Mouse (Mus musculus): ENCODE data around the gene Slc30a10. TPM values are rescaled to one million over a fixed set of nuclear protein-coding genes. Genes with fewer than 3 reads are reported as not detected.

The Slc30a10 gene
- 1 to 10 TPM; 8.7 to 9.7 TPM for total RNA-seq (2021)

DNA sequence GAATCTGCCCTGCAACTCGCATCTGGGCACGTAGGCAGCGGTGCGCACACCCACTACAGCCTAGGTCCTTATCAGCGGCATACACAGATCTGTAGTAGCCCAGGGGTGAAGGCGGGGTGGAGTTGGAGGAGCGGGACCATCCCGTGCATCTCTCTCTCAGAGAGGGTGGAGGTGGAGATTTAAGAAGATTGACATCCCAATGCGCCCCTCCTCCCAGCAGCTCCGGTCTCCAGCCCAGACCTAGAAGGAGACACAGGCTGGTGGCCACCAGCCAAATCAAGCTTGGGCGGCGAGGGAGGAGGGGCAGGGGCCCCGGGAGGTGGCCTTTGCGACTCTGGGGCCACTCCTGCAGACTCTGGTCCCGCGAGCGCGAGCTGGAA is at the start of gene Slc30a10:
Slc30a10 (plus strand) TSS at position 274 of the 380 bp plus-strand sequence.
- DNase-seq, result peak; percentile 57 to 58

GRCm38 (mm10) chr1:185405921-185406320 is 48.7 kb upstream of the Slc30a10 start:
- no peak for DNase-seq

GRCm38 (mm10) chr1:185409831-185410230 is 44.8 kb upstream of the Slc30a10 start:
- no peak for DNase-seq

DNA sequence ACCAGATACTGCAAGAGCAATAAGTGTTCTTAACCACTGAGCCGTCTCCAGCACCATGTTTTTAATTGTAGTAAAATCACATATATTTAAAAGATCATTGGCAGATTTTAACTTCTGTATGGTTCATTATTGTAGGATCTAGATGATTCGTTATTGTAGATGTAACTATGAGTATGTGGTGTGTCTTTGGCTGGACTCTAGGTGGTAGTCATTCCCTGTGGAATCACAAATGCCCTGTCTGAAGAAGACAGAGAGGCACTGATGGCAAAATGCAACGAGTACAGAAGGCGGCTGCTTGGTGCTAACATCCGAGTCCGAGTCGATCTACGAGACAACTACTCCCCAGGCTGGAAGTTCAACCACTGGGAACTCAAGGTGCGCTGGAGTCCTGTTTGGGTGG is 36.6 kb upstream of the Slc30a10 start:
- no peak for DNase-seq

DNA sequence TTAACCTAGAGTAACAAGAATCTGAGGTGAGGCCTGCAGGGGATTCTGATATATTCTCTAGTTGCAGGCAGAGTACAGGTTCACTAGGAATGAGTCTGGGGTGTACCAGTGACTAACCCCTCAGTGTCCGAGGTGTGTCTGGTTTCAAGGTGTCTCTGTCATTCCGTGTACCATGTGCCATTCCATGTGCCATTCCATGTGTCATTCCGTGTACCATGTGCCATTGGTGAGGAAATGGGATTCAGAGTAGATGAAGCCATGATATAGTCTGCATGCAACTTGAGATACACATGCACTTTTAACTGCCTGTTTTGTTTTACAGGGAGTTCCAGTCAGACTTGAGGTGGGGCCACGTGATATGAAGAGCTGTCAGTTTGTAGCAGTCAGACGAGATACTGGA is 34.8 kb upstream of the Slc30a10 start:
- no peak for DNase-seq

GRCm38 (mm10) chr1:185420776-185421175 is 33.9 kb upstream of the Slc30a10 start:
- no peak for DNase-seq

- DNase-seq, result no peak
Measured at GRCm38 (mm10) chr1:185426583-185426982, 28.1 kb upstream of the Slc30a10 start.

- DNase-seq, result no peak
Measured at GRCm38 (mm10) chr1:185430488-185430887, 24.2 kb upstream of the Slc30a10 start.

GRCm38 (mm10) chr1:185431245-185431997 is 23.2 kb upstream of the Slc30a10 start:
- no peak for DNase-seq

GRCm38 (mm10) chr1:185431998-185432317 is 22.7 kb upstream of the Slc30a10 start:
- no peak for DNase-seq

- DNase-seq, result no peak
Measured at GRCm38 (mm10) chr1:185433112-185433511, 21.5 kb upstream of the Slc30a10 start.

DNA sequence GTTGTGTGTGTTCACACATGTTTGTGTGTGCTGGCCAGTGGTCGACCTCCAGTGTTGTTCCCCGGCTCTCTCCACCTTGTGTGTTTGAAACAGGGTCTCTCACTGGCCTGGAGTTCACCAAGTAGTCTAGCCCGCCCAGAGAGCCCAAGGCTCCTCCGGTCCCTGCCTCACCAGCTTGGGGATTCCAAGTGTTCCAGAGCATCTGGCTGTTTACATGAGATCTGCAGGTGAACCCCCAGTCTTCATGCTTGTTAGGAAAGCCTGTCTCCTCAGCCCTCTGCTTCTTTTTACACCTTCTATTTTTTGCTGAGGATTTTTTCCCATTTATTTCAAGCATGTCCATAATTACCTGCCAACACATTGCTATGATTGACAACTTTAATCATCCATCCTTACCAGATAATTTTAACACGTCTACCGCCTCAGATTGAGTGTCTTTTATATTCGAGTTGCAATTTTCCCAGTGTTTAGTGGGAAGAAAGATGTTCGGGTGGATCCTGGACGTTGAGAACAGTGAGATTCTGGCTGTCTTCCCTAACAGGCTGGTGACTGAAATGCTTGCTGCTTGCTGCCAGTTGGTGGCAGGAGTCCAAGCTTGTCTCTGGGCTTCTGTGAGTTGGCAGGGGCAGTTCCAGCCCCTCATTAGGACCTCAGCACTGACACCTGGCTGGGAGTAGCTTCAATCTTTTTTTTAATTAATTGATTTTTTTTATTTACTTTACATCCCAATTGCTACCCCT is 15.6 kb upstream of the Slc30a10 start:
- DNase-seq, result peak; percentile 63 to 72

DNA sequence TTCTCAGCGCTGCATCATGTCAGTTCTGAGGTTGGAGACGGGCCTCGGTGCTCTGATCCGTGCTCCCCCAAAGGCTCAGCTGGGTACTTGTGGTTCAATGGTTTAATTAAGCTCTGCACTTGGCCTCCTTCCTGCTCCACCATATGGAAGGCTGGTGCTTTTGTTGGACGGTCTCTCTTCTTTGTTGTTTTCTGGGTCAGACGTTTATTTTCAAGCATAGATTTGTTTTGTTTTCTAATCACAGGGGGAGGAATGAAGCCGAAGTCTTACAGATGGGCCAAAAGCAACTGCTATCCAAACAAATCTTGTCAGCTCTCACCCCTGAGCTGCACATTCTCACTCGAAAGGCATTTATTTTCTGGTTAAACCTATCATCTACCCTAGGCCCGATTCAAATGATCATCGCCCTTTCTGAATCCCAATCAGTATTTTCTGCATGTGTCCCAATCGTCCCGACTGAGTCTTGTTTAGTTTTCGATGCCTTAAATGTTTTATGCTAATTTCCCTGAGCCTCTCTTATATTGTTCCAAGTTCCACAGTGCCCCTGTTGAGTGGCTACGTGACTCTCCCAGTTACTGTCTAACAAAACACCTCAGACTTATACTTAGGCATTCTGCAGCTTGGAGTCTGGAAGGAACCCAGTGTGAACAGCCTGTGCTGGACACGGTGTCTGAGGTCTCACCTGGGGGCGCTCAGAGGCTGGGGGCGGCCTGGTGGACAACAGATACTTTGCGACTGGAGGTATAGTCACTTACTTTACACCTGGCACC is 12.8 kb upstream of the Slc30a10 start:
- no peak for DNase-seq

DNA sequence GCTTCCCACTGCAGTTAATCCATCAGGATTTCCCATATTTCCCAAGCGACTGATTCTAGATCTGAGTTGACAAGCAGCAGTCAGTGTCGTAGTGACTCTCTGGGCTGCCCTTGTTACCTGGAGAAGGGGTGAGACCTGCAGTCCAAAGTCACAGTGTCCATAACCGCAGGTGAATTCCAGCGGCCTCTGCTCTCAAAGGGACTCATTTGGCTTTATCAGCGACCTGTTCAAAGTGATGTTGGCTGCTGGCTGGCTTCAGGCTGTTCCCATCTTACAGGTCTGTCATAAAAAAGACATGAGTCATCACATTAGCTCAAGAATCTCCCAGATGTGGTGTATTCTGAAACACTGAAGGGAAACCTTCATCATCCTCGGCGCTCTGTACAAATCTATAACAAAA is 5.7 kb upstream of the Slc30a10 start:
- DNase-seq, result no peak

DNA sequence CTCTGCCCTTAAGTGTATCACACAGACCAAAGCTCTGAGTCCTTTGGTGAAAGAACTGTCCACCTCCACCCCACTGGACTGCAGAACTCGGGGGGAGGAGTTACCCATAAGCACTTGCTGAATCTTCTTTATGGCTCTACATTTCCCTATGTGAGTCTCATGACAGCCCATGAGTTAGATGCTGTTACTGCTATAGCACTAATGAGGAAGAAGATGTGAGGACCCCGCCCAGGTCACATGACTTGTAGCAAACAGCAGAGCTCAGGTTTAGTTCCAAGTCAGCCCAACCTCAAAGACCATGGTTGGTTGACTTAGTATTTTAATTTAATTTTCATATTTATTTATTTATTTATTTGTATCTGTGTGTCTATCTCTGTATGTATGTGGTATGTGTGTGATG is 4.9 kb upstream of the Slc30a10 start:
- DNase-seq, result no peak

GRCm38 (mm10) chr1:185451077-185451476 is 3.6 kb upstream of the Slc30a10 start:
- no peak for DNase-seq

DNA sequence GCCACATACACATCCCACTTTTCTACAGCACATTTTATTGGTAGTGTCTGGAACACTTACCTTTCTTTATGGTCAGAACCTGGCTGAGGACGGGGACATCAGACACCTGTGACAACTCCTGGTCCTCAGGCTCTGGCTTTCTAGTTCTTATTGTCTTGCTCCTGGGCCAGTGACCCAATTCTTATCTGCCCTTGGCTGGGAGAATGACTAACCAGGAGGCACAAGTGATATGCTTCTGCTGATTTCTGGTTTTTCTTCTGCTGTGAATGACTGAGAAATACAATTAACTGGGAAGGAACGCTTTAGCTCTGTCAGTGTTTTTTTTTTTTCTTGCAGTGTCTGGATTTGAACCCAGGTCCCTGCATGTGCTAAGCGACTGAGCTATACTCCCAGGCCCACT is 3.2 kb upstream of the Slc30a10 start:
- DNase-seq, result no peak

GRCm38 (mm10) chr1:185452461-185452860 is 2.2 kb upstream of the Slc30a10 start:
- no peak for DNase-seq

GRCm38 (mm10) chr1:185454144-185454543 is 504 bp upstream of the Slc30a10 start:
- no peak for DNase-seq

DNA sequence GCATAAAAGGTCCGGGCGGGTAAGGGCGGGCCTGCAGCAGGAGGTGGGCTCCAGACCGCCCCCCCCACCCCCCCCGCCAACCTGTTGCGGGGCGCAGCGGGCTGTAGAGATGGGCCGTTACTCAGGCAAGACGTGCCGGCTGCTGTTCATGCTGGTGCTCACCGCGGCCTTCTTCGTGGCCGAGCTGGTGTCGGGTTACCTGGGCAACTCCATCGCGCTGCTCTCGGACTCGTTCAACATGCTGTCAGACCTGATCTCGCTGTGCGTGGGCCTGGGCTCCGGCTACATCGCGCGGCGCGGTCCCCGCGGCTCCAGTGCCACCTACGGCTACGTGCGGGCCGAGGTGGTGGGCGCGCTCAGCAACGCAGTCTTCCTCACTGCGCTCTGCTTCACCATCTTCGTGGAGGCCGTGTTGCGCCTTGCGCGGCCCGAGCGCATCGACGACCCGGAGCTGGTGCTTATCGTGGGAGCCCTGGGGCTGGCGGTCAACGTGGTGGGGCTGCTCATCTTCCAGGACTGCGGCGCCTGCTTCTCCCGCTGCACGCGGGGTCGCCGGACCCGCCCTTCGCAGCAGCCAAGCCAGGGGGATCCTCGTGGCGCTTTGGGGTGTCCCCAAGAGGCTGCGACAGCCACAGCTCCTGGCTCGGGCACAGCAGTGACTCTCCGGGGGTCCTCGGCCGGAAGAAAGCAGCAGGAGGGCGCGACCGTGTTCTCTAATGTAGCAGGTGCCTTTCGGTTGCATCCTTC is 480 bp downstream of the Slc30a10 start:
- DNase-seq, result peak; percentile 43 to 51

- no peak for DNase-seq
Measured at GRCm38 (mm10) chr1:185456327-185456726, 1.7 kb downstream of the Slc30a10 start.

- no peak for DNase-seq
Measured at GRCm38 (mm10) chr1:185460096-185460495, 5.4 kb downstream of the Slc30a10 start.

- DNase-seq, result no peak
Measured at GRCm38 (mm10) chr1:185462889-185463288, 8.2 kb downstream of the Slc30a10 start.
